Mouse (Mus musculus): Measurements from ENCODE around the gene Ifnar1. TPM values are rescaled to one million over a fixed set of nuclear protein-coding genes. Genes with fewer than 3 reads are reported as not detected.

The Ifnar1 gene
- total and polyA plus RNA-seq, 3 experiments = 12.5 to 24.0 (median 23.6) TPM

- Histone ChIP-seq H3K36me3 (ENCODE audit: control insufficient read depth, insufficient read depth, low read length) (no peaks in the 10 kb centered on the region), H3K9ac (ENCODE audit: low read depth, low read length) (no peak overlapping the region), H3K27ac (peak overlapping the region; percentile 72), H3K4me1 (ENCODE audit: control insufficient read depth, insufficient read depth, low read length) (peaks cover 7% of the 10 kb centered on the region), H3K79me2 (replicated peaks; ENCODE audit: control insufficient read depth, insufficient read depth, low read length) (no peaks in the 10 kb centered on the region), H3K4me3 (no peak overlapping the region), H3K27me3 (ENCODE audit: control insufficient read depth, insufficient read depth, low read length) (no peaks in the 10 kb centered on the region)
- WGBS = 56% methylated on average over 3 of the region's 3 CpGs
- no peak for TF ChIP-seq POLR2A (IDR thresholded peaks at IDR 0.05; ENCODE audit: insufficient read depth, low read depth, low read length)
- TF ChIP-seq EP300 (IDR thresholded peaks at IDR 0.05; ENCODE audit: insufficient read depth, low read depth, low read length) = 0 out of 2 replicates have a peak, but pooled peaks have one; percentile 28
- intact Hi-C loops (cut with DNase I) = loop anchor here (5.0 kb wide), 1 partner anchor 55 kb away; the partner anchor contains the start of gene Il10rb
- peak; percentile 52 to 63 for DNase-seq
Observed at GRCm38 (mm10) chr16:91462644-91463043, 22.4 kb upstream of the Ifnar1 start.

GRCm38 (mm10) chr16:91463400-91463799 is 21.6 kb upstream of the Ifnar1 start:
- no peak for DNase-seq
- no peaks in the 10 kb centered on the region for H3K36me3 ChIP-seq (ENCODE audit: control insufficient read depth, insufficient read depth, low read length)
- no peak for TF ChIP-seq CTCF (IDR thresholded peaks at IDR 0.05)
- no peak for TF ChIP-seq POLR2A (IDR thresholded peaks at IDR 0.05; ENCODE audit: insufficient read depth, low read depth, low read length)
- no peak for TF ChIP-seq EP300 (IDR thresholded peaks at IDR 0.05; ENCODE audit: insufficient read depth, low read depth, low read length)
- H3K79me2 ChIP-seq (replicated peaks; ENCODE audit: control insufficient read depth, insufficient read depth, low read length) = no peaks in the 10 kb centered on the region
- peaks cover 7% of the 10 kb centered on the region for H3K4me1 ChIP-seq (ENCODE audit: control insufficient read depth, insufficient read depth, low read length)
- intact Hi-C loops (cut with DNase I) = loop anchor here (5.0 kb wide), 1 partner anchor 56 kb away; the partner anchor contains the start of gene Il10rb
- 76% methylated on average over 2 of the region's 2 CpGs for WGBS
- H3K9ac ChIP-seq (ENCODE audit: low read depth, low read length) = no peak overlapping the region
- H3K4me3 ChIP-seq = no peak overlapping the region
- H3K27me3 ChIP-seq (ENCODE audit: control insufficient read depth, insufficient read depth, low read length) = no peaks in the 10 kb centered on the region
- H3K27ac ChIP-seq = peak overlapping the region; percentile 92; the same call in 1 of the 2 replicates

- TF ChIP-seq POLR2A (IDR thresholded peaks at IDR 0.05; ENCODE audit: insufficient read depth, low read depth, low read length) (no peak), EP300 (IDR thresholded peaks at IDR 0.05; ENCODE audit: insufficient read depth, low read depth, low read length) (no peak), CTCF (IDR thresholded peaks at IDR 0.05) (no peak)
- Histone ChIP-seq H3K4me3 (peak overlapping the region; percentile 66), H3K4me1 (ENCODE audit: control insufficient read depth, insufficient read depth, low read length) (peaks cover 7% of the 10 kb centered on the region), H3K9ac (ENCODE audit: low read depth, low read length) (no peak overlapping the region), H3K79me2 (replicated peaks; ENCODE audit: control insufficient read depth, insufficient read depth, low read length) (no peaks in the 10 kb centered on the region), H3K36me3 (ENCODE audit: control insufficient read depth, insufficient read depth, low read length) (no peaks in the 10 kb centered on the region), H3K27me3 (ENCODE audit: control insufficient read depth, insufficient read depth, low read length) (no peaks in the 10 kb centered on the region), H3K27ac (peak overlapping the region; percentile 92)
- WGBS = 68% methylated on average over 4 of the region's 4 CpGs
- no peak for DNase-seq
- intact Hi-C loops (cut with DNase I) = loop anchor here (5.0 kb wide), 1 partner anchor 57 kb away; the partner anchor contains the start of gene Il10rb
Observed at GRCm38 (mm10) chr16:91463836-91464400, 21.1 kb upstream of the Ifnar1 start.

GRCm38 (mm10) chr16:91464594-91465504 is 20.2 kb upstream of the Ifnar1 start:
- 2% methylated on average over 44 of the region's 44 CpGs for WGBS
- intact Hi-C loops (cut with DNase I) = loop anchor here (1.0 to 5.0 kb wide), 2 partner anchors 18 to 58 kb away; partner anchors contain the start of gene Il10rb

GRCm38 (mm10) chr16:91465505-91466240 is 19.4 kb upstream of the Ifnar1 start:
- intact Hi-C loops (cut with DNase I) = loop anchor here (1.0 kb wide), 1 partner anchor 18 kb away; no protein-coding TSS in a partner anchor
- WGBS = 43% methylated on average over 13 of the region's 13 CpGs
- DNase-seq = no peak

More at GRCm38 (mm10) chr16:91464594-91465504, 20.2 kb upstream of the Ifnar1 start:
- Histone ChIP-seq H3K4me1 (ENCODE audit: control insufficient read depth, insufficient read depth, low read length) (peaks cover 7% of the 10 kb centered on the region), H3K79me2 (replicated peaks; ENCODE audit: control insufficient read depth, insufficient read depth, low read length) (no peaks in the 10 kb centered on the region), H3K27me3 (ENCODE audit: control insufficient read depth, insufficient read depth, low read length) (no peaks in the 10 kb centered on the region), H3K9ac (ENCODE audit: low read depth, low read length) (peak overlapping the region; percentile 57), H3K36me3 (ENCODE audit: control insufficient read depth, insufficient read depth, low read length) (no peaks in the 10 kb centered on the region), H3K4me3 (peak overlapping the region; percentile 66), H3K27ac (peak overlapping the region; percentile 92)
- peak; percentile 87 to 91 for DNase-seq
- TF ChIP-seq EP300 (IDR thresholded peaks at IDR 0.05; ENCODE audit: insufficient read depth, low read depth, low read length) (peak; percentile 90), POLR2A (IDR thresholded peaks at IDR 0.05; ENCODE audit: insufficient read depth, low read depth, low read length) (peak; percentile 93), CTCF (IDR thresholded peaks at IDR 0.05) (no peak)

More at GRCm38 (mm10) chr16:91465505-91466240, 19.4 kb upstream of the Ifnar1 start:
- H3K4me1 ChIP-seq (ENCODE audit: control insufficient read depth, insufficient read depth, low read length) = peaks cover 7% of the 10 kb centered on the region
- H3K4me3 ChIP-seq = peak overlapping the region; percentile 66
- H3K9ac ChIP-seq (ENCODE audit: low read depth, low read length) = no peak overlapping the region
- H3K79me2 ChIP-seq (replicated peaks; ENCODE audit: control insufficient read depth, insufficient read depth, low read length) = no peaks in the 10 kb centered on the region
- H3K27me3 ChIP-seq (ENCODE audit: control insufficient read depth, insufficient read depth, low read length) = no peaks in the 10 kb centered on the region
- TF ChIP-seq EP300 (IDR thresholded peaks at IDR 0.05; ENCODE audit: insufficient read depth, low read depth, low read length) (no peak), POLR2A (IDR thresholded peaks at IDR 0.05; ENCODE audit: insufficient read depth, low read depth, low read length) (no peak), CTCF (IDR thresholded peaks at IDR 0.05) (no peak)
- H3K36me3 ChIP-seq (ENCODE audit: control insufficient read depth, insufficient read depth, low read length) = no peaks in the 10 kb centered on the region
- H3K27ac ChIP-seq = peak overlapping the region; percentile 92
